Mouse (Mus musculus) heart, postnatal 0 days (tissue): ENCODE measurements around the gene Ankrd55.

Experiments used
- CTCF ChIP-seq: IDR thresholded peaks from 2 replicates; pipeline ENCODE4 v1.5.1; 2016; ENCODE audit warnings: antibody characterized with exemption, control low read depth, low read depth
- EP300 ChIP-seq: IDR thresholded peaks from 2 replicates; pipeline ENCODE4 v1.6.1; 2016; ENCODE audit warnings: antibody characterized with exemption, low read depth

GRCm38 (mm10) chr13:112294446-112294845 lies 6.2 kb downstream of the Ankrd55 start:
- TF ChIP-seq CTCF (no peak), EP300 (no peak)
